14 mouse cellular contexts compared by ENCODE assay signal in the genomic region with DNA sequence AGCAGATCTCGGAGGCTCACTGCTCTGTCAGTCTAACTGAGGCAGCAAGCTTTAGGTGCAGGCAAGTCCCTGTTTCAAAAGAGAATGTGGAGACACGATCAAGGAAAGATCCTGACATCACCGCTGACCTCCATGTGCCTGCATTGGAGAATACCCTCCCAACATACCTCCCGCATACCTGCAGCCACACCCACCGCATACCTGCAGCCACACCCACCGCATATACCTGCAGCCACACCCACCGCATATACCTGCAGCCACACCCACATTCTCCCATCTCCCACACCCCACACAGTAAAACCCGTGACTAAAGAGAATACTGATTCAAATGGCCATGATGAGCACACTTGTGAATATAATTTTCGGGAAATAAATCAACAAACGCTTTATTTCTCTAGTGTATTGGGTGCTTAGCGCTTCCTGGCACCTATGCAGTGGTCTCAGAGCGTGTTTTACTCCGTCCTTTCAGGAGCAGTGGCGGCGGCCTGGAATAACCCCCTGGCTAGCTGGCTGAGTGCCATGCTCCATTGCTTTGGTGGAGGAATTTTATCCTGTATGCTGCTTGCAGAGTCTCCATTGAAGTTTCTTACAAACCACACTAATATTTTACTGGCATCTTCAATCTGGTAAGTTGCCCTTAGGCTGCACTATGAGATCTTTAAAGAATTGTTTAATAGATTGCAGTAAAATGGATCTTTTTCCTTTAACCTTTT. TPM values are rescaled to one million over a fixed set of nuclear protein-coding genes. Genes with fewer than 3 reads are reported as not detected.
DNase-seq lines count a peak whose midpoint lies in the region; ATAC-seq and TF ChIP-seq lines count a peak whose summit lies in the region.
"Had no signal": no experiment of that assay in that cellular context is flagged by ENCODE, and none has a peak within 500 bp of the region (broad histone marks: within the 10 kb centered on the region; RNA-seq: fewer than 3 reads in every experiment).

No protein-coding gene starts in this region.

- ATAC-seq in limb, embryonic 14.5 days (ENCODE audit: low FRiP score, low read depth): no peak
- no peak for ATAC-seq in forebrain, embryonic 13.5 days
- ATAC-seq: midbrain, embryonic 13.5 days; Patski had no signal

- intact Hi-C loops in gastrocnemius, postnatal 36 days (cut with DNase I): loop anchor here (5.0 kb wide), 1 partner anchor 58 kb away; no protein-coding TSS in a partner anchor

- no peak overlapping the region for H3K4me3 ChIP-seq in limb, embryonic 14.5 days (replicated peaks; ENCODE audit: low read length)
- no peak overlapping the region for H3K4me3 ChIP-seq in limb, embryonic 10.5 days
- no peak overlapping the region for H3K4me3 ChIP-seq in forebrain, embryonic 13.5 days
- H3K4me3 ChIP-seq: hindbrain, embryonic 15.5 days; liver, embryonic 15.5 days; midbrain, embryonic 13.5 days; neural tube, embryonic 13.5 days had no signal

- H3K9me3 ChIP-seq in limb, embryonic 14.5 days (ENCODE audit: control insufficient read depth, low read length): no peaks in the 10 kb centered on the region
- H3K9me3 ChIP-seq in limb, embryonic 10.5 days (replicated peaks): no peaks in the 10 kb centered on the region
- no peaks in the 10 kb centered on the region for H3K9me3 ChIP-seq in forebrain, embryonic 13.5 days (replicated peaks)
- H3K9me3 ChIP-seq: hindbrain, embryonic 15.5 days; liver, embryonic 15.5 days; midbrain, embryonic 13.5 days; neural tube, embryonic 13.5 days had no signal

- no peak overlapping the region for H3K27ac ChIP-seq in limb, embryonic 14.5 days (replicated peaks; ENCODE audit: low read depth, low read length)
- H3K27ac ChIP-seq in limb, embryonic 10.5 days: no peak overlapping the region
- H3K27ac ChIP-seq in forebrain, embryonic 13.5 days: no peak overlapping the region
- H3K27ac ChIP-seq: hindbrain, embryonic 15.5 days; liver, embryonic 15.5 days; midbrain, embryonic 13.5 days; neural tube, embryonic 13.5 days had no signal

- H3K4me1 ChIP-seq in limb, embryonic 14.5 days (ENCODE audit: control insufficient read depth, insufficient read depth, low read length): no peaks in the 10 kb centered on the region
- H3K4me1 ChIP-seq in limb, embryonic 10.5 days: no peaks in the 10 kb centered on the region
- peaks cover 5% of the 10 kb centered on the region; the same call in 1 of the 2 replicates for H3K4me1 ChIP-seq in forebrain, embryonic 13.5 days
- H3K4me1 ChIP-seq: hindbrain, embryonic 15.5 days; liver, embryonic 15.5 days; neural tube, embryonic 13.5 days had no signal

- WGBS in limb, embryonic 14.5 days: 72% methylated on average over 15 of the region's 15 CpGs
- 87% methylated on average over 15 of the region's 15 CpGs for WGBS in limb, embryonic 10.5 days
- 82% methylated on average over 15 of the region's 15 CpGs for WGBS in forebrain, embryonic 13.5 days

- no peaks in the 10 kb centered on the region for H3K27me3 ChIP-seq in limb, embryonic 14.5 days (ENCODE audit: control insufficient read depth, insufficient read depth, low read length)
- no peaks in the 10 kb centered on the region for H3K27me3 ChIP-seq in limb, embryonic 10.5 days (ENCODE audit: low read depth, poor library complexity, severe bottlenecking)
- no peaks in the 10 kb centered on the region for H3K27me3 ChIP-seq in forebrain, embryonic 13.5 days
- H3K27me3 ChIP-seq: hindbrain, embryonic 15.5 days; liver, embryonic 15.5 days; midbrain, embryonic 13.5 days; neural tube, embryonic 13.5 days; Patski had no signal

- no peaks in the 10 kb centered on the region for H3K36me3 ChIP-seq in limb, embryonic 14.5 days (ENCODE audit: control insufficient read depth, insufficient read depth, low read length)
- H3K36me3 ChIP-seq in limb, embryonic 10.5 days: no peaks in the 10 kb centered on the region
- no peaks in the 10 kb centered on the region for H3K36me3 ChIP-seq in forebrain, embryonic 13.5 days (ENCODE audit: poor library complexity, severe bottlenecking)
- H3K36me3 ChIP-seq: hindbrain, embryonic 15.5 days; liver, embryonic 15.5 days; neural tube, embryonic 13.5 days had no signal

- no peak overlapping the region for H3K9ac ChIP-seq in limb, embryonic 14.5 days (ENCODE audit: low read depth, low read length, severe bottlenecking)
- H3K9ac ChIP-seq in forebrain, embryonic 13.5 days: no peak overlapping the region
- H3K9ac ChIP-seq: hindbrain, embryonic 15.5 days; liver, embryonic 15.5 days; midbrain, embryonic 13.5 days; neural tube, embryonic 13.5 days had no signal

- DNase-seq in gastrocnemius, postnatal 10 days: peak; percentile 53
- DNase-seq in gastrocnemius, postnatal 36 days: no peak
- DNase-seq in limb, embryonic 14.5 days (ENCODE audit: low spot score): peak; percentile 22
- no peak for DNase-seq in limb, embryonic 10.5 days (ENCODE audit: low spot score)
- peak; percentile 23 for DNase-seq in urinary bladder, postnatal 14 days (ENCODE audit: low spot score)
- DNase-seq in urinary bladder, postnatal 25 days (ENCODE audit: low spot score): no peak
- DNase-seq in lung, postnatal 4 days: peak; percentile 32 to 45
- DNase-seq: right cerebral cortex, postnatal 25 days had no signal

- H3K4me2 ChIP-seq in limb, embryonic 14.5 days (replicated peaks; ENCODE audit: low read depth, low read length, severe bottlenecking): no peak overlapping the region; the same call in 1 of the 2 replicates
- no peak overlapping the region for H3K4me2 ChIP-seq in forebrain, embryonic 13.5 days
- H3K4me2 ChIP-seq: hindbrain, embryonic 15.5 days; liver, embryonic 15.5 days; midbrain, embryonic 13.5 days; neural tube, embryonic 13.5 days had no signal

- TF ChIP-seq POLR2A in limb, embryonic 14.5 days (IDR thresholded peaks at IDR 0.05; ENCODE audit: borderline replicate concordance, extremely low read depth, insufficient read depth, insufficient read length): no peak

RNA-seq across cellular contexts. Expression of gene Tmem38b, which starts 14.5 kb away (rescaled TPM):
- total RNA-seq in gastrocnemius, postnatal 10 days (2021): 10 to 100 TPM; 53.6 to 56.6 TPM
- total RNA-seq in gastrocnemius, postnatal 36 days (2021): 10 to 100 TPM; 44.3 to 47.5 TPM
- polyA plus RNA-seq in limb, embryonic 14.5 days (2012; rRNA removed): 7.1 and 8.0 TPM in 2 replicates
- polyA plus RNA-seq in limb, embryonic 14.5 days (2014; fragmentation: Nextera tagmentation; extraction: Ambion mirVana): 11.0 and 12.6 TPM in 2 replicates
- 3.8 and 4.0 TPM in 2 replicates for polyA plus RNA-seq in limb, embryonic 10.5 days (2016; fragmentation: Nextera tagmentation; extraction: Ambion mirVana)
- 5.8 and 6.8 TPM in 2 replicates for polyA plus RNA-seq in forebrain, embryonic 13.5 days (2015; fragmentation: Nextera tagmentation; extraction: Ambion mirVana)

Comparison
In these comparisons a context has a peak if more than half of its experiments do, and no peak if none do; other contexts are left out.
1. DNase-seq: peak in gastrocnemius, postnatal 10 days (single experiment), limb, embryonic 14.5 days (single experiment), urinary bladder, postnatal 14 days (single experiment) and lung, postnatal 4 days (2 of 2); none in gastrocnemius, postnatal 36 days (0 of 2), limb, embryonic 10.5 days (single experiment) and urinary bladder, postnatal 25 days (single experiment).